Mouse (Mus musculus) neural tube, embryonic 13.5 days (tissue): ENCODE measurements at regions not wholly inside any gene's neighbourhood (a gene's known extent, or its start where the extent isn't known, plus 50 kb on each side); places are given as distances from the start of the nearest gene placed in this dataset.
A peak's percentile ranks its signal among the peaks of the same experiment; 100 is the strongest.

Experiments used
- ATAC-seq: fragments of 200-750 bp; cut with Nextera tagmentation; 2 replicates; pipeline ENCODE4 v1.8.0; 2017; ENCODE audit warnings: low read depth, mild to moderate bottlenecking, moderate TSS enrichment, moderate library complexity
- H3K27ac ChIP-seq: fragments of 300-500 bp; sonication (generic); replicated peaks from 2 replicates; pipeline ENCODE4 v1.5.1; 2015; ENCODE audit warnings: moderate library complexity, mild to moderate bottlenecking, inconsistent platforms
- H3K27me3 ChIP-seq: fragments of 300-500 bp; sonication (generic); 2 replicates; pipeline ENCODE4 v1.6.1; 2015; ENCODE audit warnings: mild to moderate bottlenecking, inconsistent platforms
- H3K36me3 ChIP-seq: fragments of 300-500 bp; sonication (generic); 2 replicates; pipeline ENCODE4 v1.6.1; 2015; ENCODE audit warnings: mild to moderate bottlenecking, inconsistent platforms
- H3K4me1 ChIP-seq: fragments of 300-500 bp; sonication (generic); replicated peaks from 2 replicates; pipeline ENCODE4 v1.6.1; 2015; ENCODE audit warnings: inconsistent platforms
- H3K4me2 ChIP-seq: fragments of 300-500 bp; sonication (generic); 2 replicates; pipeline ENCODE4 v1.6.1; 2015; ENCODE audit warnings: inconsistent platforms, mild to moderate bottlenecking, moderate library complexity
- H3K4me3 ChIP-seq: fragments of 300-500 bp; sonication (generic); 2 replicates; pipeline ENCODE4 v1.5.1; 2015; ENCODE audit warnings: mild to moderate bottlenecking, inconsistent platforms
- H3K9ac ChIP-seq: fragments of 300-500 bp; sonication (generic); 2 replicates; pipeline ENCODE4 v1.6.1; 2015; ENCODE audit warnings: moderate library complexity, mild to moderate bottlenecking, inconsistent platforms
- H3K9me3 ChIP-seq: fragments of 300-500 bp; sonication (generic); 2 replicates; pipeline ENCODE4 v1.6.1; 2016; ENCODE audit warnings: inconsistent platforms
- WGBS: fragments of 180-500 bp; shearing (Covaris S2); methylation state at CpG from one replicate; pipeline ENCODE4 v1.1.7; 2015; 5-methylcytosine and 5-hydroxymethylcytosine counted together

DNA sequence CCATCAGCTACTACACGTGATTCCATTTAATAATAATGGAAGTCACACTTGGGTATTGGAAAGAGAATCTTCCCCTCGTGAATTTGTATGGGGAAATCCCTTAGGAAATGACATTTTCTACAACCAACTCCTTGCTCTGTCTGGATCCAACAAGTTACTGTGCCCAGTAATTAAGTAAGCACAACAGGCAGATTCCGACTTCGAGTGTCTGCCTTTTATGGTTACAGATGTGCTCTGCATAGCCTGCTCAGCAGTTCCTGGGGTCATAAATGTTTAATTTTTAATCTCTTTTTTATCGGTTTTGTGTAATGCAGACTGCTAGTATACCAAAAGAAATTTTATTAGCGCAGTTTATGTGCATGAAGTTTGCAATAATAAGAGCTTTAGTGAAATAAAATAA is 259.8 kb upstream of the Pitrm1 start:
- Histone ChIP-seq H3K27me3 (no peaks in the 10 kb centered on the region), H3K9me3 (no peaks in the 10 kb centered on the region), H3K4me1 (no peaks in the 10 kb centered on the region), H3K36me3 (no peaks in the 10 kb centered on the region), H3K4me2 (no peak overlapping the region), H3K4me3 (no peak overlapping the region), H3K9ac (no peak overlapping the region), H3K27ac (no peak overlapping the region)
- no peak for ATAC-seq
- 59% methylated on average over 6 of the region's 6 CpGs for WGBS

- H3K27me3 ChIP-seq: no peaks in the 10 kb centered on the region
- H3K9ac ChIP-seq: no peak overlapping the region
- H3K4me2 ChIP-seq: no peak overlapping the region
- no peak overlapping the region for H3K27ac ChIP-seq
- WGBS: 61% methylated on average over 3 of the region's 3 CpGs
- no peak overlapping the region for H3K4me3 ChIP-seq
- H3K36me3 ChIP-seq: no peaks in the 10 kb centered on the region
- no peak for ATAC-seq
- H3K9me3 ChIP-seq: no peaks in the 10 kb centered on the region
- H3K4me1 ChIP-seq: no peaks in the 10 kb centered on the region
These were observed 255.9 kb upstream of the Pitrm1 start for GRCm38 (mm10) chr13:6292098-6292497.

- H3K27me3 ChIP-seq: no peaks in the 10 kb centered on the region
- no peak overlapping the region for H3K4me2 ChIP-seq
- no peak for ATAC-seq
These were observed 242.2 kb upstream of the Pitrm1 start for GRCm38 (mm10) chr13:6305718-6306117.

GRCm38 (mm10) chr13:6306616-6306988 is 241.3 kb upstream of the Pitrm1 start:
- Histone ChIP-seq H3K36me3 (no peaks in the 10 kb centered on the region), H3K4me2 (no peak overlapping the region), H3K9me3 (no peaks in the 10 kb centered on the region), H3K9ac (no peak overlapping the region), H3K27me3 (no peaks in the 10 kb centered on the region), H3K27ac (no peak overlapping the region), H3K4me3 (no peak overlapping the region), H3K4me1 (0 out of 2 replicates have a peak, but pooled peaks cover 7% of the 10 kb centered on the region)
- ATAC-seq: no peak
- WGBS: 65% methylated on average over 4 of the region's 4 CpGs

More at GRCm38 (mm10) chr13:6305718-6306117, 242.2 kb upstream of the Pitrm1 start:
- Histone ChIP-seq H3K4me3 (no peak overlapping the region), H3K9me3 (no peaks in the 10 kb centered on the region), H3K4me1 (0 out of 2 replicates have a peak, but pooled peaks cover 7% of the 10 kb centered on the region), H3K9ac (no peak overlapping the region), H3K27ac (no peak overlapping the region), H3K36me3 (no peaks in the 10 kb centered on the region)

GRCm38 (mm10) chr13:6306989-6307917 is 240.7 kb upstream of the Pitrm1 start:
- H3K27ac ChIP-seq: no peak overlapping the region
- WGBS: 61% methylated on average over 7 of the region's 7 CpGs
- H3K9ac ChIP-seq: no peak overlapping the region
- ATAC-seq: peak; percentile 56
- no peak overlapping the region for H3K4me2 ChIP-seq
- H3K4me3 ChIP-seq: no peak overlapping the region
- no peaks in the 10 kb centered on the region for H3K9me3 ChIP-seq
- H3K27me3 ChIP-seq: no peaks in the 10 kb centered on the region
- 0 out of 2 replicates have a peak, but pooled peaks cover 7% of the 10 kb centered on the region for H3K4me1 ChIP-seq
- H3K36me3 ChIP-seq: no peaks in the 10 kb centered on the region

- Histone ChIP-seq H3K4me3 (no peak overlapping the region), H3K27ac (no peak overlapping the region), H3K36me3 (no peaks in the 10 kb centered on the region), H3K4me2 (no peak overlapping the region), H3K9me3 (no peaks in the 10 kb centered on the region), H3K9ac (no peak overlapping the region), H3K4me1 (no peaks in the 10 kb centered on the region), H3K27me3 (no peaks in the 10 kb centered on the region)
- ATAC-seq: no peak
These were observed 231.7 kb upstream of the Pitrm1 start for GRCm38 (mm10) chr13:6316201-6316600.

DNA sequence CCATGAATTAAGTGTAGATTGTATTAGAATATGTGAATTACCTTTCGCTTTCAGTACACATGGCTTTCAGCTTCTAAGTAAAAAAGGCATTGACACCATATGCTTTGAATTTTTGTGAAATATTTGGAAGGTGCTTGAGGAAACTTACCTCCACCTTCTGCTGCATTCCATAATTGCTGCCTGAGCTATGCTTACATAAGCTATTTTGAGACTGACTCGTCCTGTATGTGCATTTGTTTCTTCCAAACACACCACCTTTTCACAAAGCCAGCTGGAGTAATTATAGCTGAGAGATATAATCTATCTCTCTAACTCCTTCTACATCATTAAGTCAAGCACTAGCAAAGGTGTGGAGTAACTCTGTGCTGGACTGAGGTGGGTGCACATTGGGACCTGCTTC is 224.0 kb upstream of the Pitrm1 start:
- 88% methylated on average over 2 of the region's 2 CpGs for WGBS
- no peak for ATAC-seq
- Histone ChIP-seq H3K9ac (no peak overlapping the region), H3K4me2 (no peak overlapping the region), H3K27ac (no peak overlapping the region), H3K36me3 (no peaks in the 10 kb centered on the region), H3K27me3 (no peaks in the 10 kb centered on the region), H3K4me1 (no peaks in the 10 kb centered on the region), H3K9me3 (no peaks in the 10 kb centered on the region), H3K4me3 (no peak overlapping the region)

DNA sequence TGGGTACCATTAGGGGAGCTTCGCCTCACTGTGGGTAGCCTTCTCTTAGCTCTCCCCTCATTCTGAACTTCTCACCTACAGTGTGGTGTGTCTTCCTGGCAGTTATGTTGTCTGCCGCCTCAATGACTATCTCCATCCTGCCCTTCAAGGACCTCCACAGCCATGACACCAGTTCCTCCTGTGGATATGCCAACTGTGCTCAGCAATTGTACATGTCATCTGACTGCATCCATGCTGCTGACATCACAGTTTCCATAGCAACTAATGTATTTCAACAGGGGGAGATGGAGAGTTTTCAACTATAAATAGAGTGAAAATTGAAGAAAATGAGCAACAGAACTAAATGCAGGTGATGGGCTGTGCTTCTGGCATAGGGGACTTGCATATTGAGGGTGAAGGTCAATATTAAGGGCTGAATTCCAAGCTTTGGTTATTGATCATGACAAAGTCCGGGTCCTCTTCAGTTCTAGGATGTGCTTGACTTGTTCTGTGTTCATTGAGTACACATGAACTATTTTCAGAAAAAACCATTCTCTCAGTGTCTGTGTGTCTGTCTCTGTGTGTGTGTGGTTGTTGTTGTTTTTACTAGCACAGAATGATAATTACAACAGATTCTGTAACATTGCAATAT is 217.5 kb upstream of the Pitrm1 start:
- 85% methylated on average over 3 of the region's 3 CpGs for WGBS
- Histone ChIP-seq H3K4me3 (no peak overlapping the region), H3K27ac (no peak overlapping the region), H3K4me2 (no peak overlapping the region), H3K4me1 (no peaks in the 10 kb centered on the region), H3K27me3 (no peaks in the 10 kb centered on the region), H3K9me3 (no peaks in the 10 kb centered on the region), H3K36me3 (no peaks in the 10 kb centered on the region), H3K9ac (no peak overlapping the region)
- no peak for ATAC-seq

GRCm38 (mm10) chr13:6340157-6340556 is 207.8 kb upstream of the Pitrm1 start:
- Histone ChIP-seq H3K36me3 (no peaks in the 10 kb centered on the region), H3K27me3 (no peaks in the 10 kb centered on the region), H3K9ac (no peak overlapping the region), H3K27ac (no peak overlapping the region), H3K4me2 (no peak overlapping the region), H3K4me1 (peaks cover 8% of the 10 kb centered on the region; the same call in 1 of the 2 replicates), H3K9me3 (no peaks in the 10 kb centered on the region), H3K4me3 (no peak overlapping the region)
- 78% methylated on average over 7 of the region's 7 CpGs for WGBS
- no peak for ATAC-seq

- no peaks in the 10 kb centered on the region for H3K27me3 ChIP-seq
- ATAC-seq: peak; percentile 80
- 43% methylated on average over 3 of the region's 3 CpGs for WGBS
- no peaks in the 10 kb centered on the region for H3K9me3 ChIP-seq
- no peak overlapping the region for H3K27ac ChIP-seq
- no peak overlapping the region for H3K9ac ChIP-seq
- no peak overlapping the region for H3K4me3 ChIP-seq
- no peaks in the 10 kb centered on the region for H3K36me3 ChIP-seq
- no peak overlapping the region for H3K4me2 ChIP-seq
- H3K4me1 ChIP-seq: peaks cover 8% of the 10 kb centered on the region; the same call in 1 of the 2 replicates
These were observed 206.7 kb upstream of the Pitrm1 start for GRCm38 (mm10) chr13:6341102-6341737.

- H3K4me3 ChIP-seq: no peak overlapping the region
- peak; percentile 36; the same call in 1 of the 2 replicates for ATAC-seq
- 74% methylated on average over 4 of the region's 4 CpGs for WGBS
- H3K27me3 ChIP-seq: no peaks in the 10 kb centered on the region
- H3K4me2 ChIP-seq: no peak overlapping the region
- H3K4me1 ChIP-seq: no peaks in the 10 kb centered on the region
- no peak overlapping the region for H3K27ac ChIP-seq
- H3K9me3 ChIP-seq: no peaks in the 10 kb centered on the region
- no peaks in the 10 kb centered on the region for H3K36me3 ChIP-seq
- no peak overlapping the region for H3K9ac ChIP-seq
These were observed 182.8 kb upstream of the Pitrm1 start for GRCm38 (mm10) chr13:6365169-6365568.

GRCm38 (mm10) chr13:6367661-6368060 is 180.3 kb upstream of the Pitrm1 start:
- Histone ChIP-seq H3K9ac (no peak overlapping the region), H3K9me3 (no peaks in the 10 kb centered on the region), H3K4me3 (no peak overlapping the region), H3K27me3 (no peaks in the 10 kb centered on the region), H3K4me1 (no peaks in the 10 kb centered on the region), H3K36me3 (no peaks in the 10 kb centered on the region), H3K4me2 (no peak overlapping the region), H3K27ac (no peak overlapping the region)
- WGBS: 80% methylated on average over 1 of the region's 1 CpGs
- no peak for ATAC-seq
